Mouse (Mus musculus): ENCODE measurements at regions not wholly inside any gene's neighbourhood (a gene's known extent, or its start where the extent isn't known, plus 50 kb on each side); places are given as distances from the start of the nearest gene placed in this dataset.

DNA sequence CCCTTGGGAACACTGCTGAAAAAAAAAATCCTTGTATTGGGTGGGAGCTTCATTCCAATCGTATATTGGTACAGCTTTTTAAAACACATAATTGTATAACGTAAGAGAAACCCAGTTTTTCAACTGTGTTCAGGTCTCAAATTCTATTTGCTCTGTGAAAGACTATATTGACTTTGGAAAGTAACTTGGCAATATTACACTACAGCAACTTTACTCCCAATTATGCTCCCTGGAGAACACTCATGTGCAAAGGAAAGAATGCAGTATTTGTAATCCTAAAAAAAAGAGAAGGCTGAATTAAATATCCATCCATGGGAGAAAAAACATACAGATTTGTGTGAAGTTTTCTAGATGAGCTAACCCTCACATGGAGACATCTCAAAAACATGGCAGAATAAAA is 1356.7 kb upstream of the A1bg start:
- TF ChIP-seq CTCF (IDR thresholded peaks at IDR 0.05; ENCODE audit: low read depth): no peak
- TF ChIP-seq EP300 (IDR thresholded peaks at IDR 0.05; ENCODE audit: low read depth): no peak
